Mouse (Mus musculus) urinary bladder, postnatal 36 days (tissue): ENCODE measurements at regions not wholly inside any gene's neighbourhood (a gene's known extent, or its start where the extent isn't known, plus 50 kb on each side); places are given as distances from the start of the nearest gene placed in this dataset.

Experiments
- DNase-seq, 2 experiments: peaks; one replicate each; pipeline ENCODE4 v3.0.0; 2022; ENCODE audit warnings: low spot score in 2 of 2, mixed read lengths in 1 of 2

DNA sequence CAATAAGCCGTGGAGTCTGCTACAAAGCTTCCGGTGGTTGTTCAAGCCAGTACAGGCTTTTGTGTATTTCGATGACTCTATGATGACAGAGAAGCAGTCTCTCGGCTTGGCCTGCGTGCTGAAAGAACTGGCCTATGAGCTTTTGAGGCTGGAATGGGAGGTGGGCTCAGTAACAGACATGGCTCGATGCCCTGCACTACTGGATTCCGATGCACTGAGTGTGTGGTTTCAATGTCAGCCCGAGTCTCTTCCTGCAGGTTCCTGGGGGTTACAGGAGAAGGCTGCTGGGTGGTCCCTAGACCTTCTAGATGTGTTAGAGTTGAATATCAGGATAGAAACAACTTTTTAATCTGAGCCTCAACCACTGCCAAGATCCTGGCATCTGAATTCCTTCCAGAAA is 53.2 kb downstream of the Gm815 start:
- no peak for DNase-seq

DNA sequence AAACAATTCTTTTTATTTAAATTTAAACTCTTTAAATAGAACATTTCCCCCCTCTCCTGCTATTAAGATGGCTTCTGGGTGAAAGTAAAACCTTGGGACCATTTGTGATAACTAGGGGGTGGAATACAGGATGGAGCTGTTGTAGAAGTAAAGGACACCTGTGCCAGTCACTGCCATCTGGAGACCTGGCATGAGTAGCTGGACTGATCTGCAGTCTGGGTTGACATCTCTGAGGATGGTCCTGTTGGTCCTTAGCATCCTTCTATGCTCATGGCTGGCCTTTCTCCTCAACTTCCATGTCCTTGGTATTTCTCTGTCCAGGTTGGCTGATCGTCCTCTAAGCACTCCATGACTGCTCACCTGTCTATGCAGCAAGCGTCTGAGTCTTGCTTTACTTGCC is 58.3 kb downstream of the Gm815 start:
- DNase-seq, result no peak

DNA sequence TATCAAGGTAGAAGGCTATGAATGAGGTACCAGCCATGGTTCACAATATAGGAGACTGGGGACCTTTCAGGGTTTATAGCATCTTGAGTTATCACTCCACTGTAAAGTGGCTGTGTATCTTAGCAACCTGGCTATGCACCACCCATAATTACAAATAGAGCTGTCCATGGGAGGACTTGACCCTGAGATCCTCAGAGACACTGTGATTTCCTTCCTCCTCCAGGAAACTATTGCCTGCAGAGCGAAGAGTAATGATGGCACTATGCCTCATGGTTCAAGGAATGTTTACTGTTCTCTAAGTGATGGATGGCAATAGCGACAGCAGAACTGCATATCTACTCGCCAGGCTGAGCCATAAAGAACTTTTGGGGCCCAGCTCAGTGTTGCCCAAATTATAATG is 60.9 kb downstream of the Gm815 start:
- no peak for DNase-seq

DNA sequence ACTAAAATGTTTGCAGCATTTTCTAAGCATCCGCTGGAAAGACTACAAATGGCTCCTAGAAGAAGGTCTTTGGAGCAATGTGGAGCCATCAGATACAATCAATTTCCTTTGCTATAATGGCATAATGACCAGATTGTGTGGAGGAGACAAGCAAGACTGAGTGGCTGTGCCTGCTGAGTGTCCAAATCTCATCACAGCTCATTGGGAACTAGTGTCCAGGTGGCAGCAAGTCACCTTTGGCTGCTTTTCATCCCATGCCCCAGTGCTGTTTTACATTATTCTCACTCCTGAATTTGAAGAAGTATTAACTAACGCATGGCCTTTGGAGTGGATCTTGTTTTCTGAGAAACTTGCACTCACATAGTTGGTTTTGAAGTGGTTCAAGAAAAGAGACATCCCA is 62.8 kb downstream of the Gm815 start:
- no peak for DNase-seq

DNA sequence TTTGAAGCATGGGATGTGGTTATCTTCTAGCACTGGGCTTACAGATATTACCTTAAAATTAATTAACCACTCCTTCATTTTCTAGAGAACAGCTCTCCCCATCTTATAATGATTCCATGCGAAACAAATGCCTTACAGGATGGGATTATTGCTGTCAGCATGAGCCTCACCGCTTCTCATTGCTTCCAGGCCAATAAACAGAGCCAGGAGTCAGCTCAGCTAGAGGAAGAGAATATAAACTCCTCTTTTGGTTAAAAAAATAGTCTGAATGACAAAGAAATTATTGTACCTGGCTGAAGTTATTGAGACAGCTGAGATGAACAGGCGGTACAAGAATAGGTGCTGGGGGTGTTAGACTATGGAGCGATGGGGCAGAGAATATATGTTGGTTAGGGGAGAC is 63.5 kb downstream of the Gm815 start:
- DNase-seq, result no peak

DNA sequence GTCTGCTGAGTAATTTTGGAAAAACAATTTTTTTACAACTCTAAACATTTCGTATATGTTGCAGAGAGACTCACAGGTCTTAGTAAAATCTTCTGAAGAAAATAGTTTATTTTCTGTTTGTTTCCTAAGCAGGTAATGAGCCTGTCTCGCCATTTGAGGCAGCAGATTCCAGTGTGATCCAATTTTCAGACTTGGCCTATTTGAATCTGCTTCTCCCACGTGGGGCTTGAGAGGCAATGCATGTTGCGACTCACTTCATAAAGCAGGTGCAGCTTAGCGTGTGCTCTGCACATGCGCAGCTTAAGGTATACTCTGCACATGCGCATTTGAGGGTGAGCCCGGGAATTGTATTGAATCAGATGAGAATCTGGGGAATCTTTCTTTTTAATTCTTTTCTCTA is 67.7 kb downstream of the Gm815 start:
- DNase-seq, result no peak

DNA sequence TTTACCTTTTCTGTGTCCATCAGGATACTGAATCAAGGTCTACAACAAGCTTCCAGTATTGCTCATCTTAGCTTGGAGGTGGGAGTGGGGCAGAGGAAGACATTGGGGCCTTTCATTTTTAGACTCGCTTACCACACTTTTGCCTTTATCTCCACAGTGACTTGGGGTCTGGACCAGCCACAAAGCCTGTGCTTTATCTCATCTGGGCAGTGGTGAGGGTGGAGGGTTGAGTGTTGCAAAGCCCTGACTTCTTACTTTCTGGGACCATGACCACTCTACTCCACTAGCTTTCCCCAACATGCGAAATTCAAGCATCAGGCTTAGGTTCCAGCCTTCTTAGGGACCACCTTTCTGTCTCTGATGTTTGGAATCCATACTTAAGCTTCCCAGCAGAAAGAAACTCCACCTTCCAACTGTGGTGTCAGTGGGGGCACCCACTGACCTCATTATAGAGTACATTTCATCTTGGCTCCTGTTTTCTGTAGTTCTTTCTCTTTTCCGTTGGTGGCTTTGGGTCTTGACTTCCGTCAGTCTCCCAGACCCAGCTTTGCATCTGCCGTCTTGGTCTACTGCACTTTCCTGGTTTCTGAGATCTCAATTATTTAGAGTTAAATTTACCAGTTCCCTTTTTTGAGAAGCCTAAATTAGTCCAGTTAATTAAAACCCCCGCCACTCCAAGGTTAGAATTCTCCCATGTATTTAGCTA is 80.5 kb downstream of the Gm815 start:
- DNase-seq, result no peak

DNA sequence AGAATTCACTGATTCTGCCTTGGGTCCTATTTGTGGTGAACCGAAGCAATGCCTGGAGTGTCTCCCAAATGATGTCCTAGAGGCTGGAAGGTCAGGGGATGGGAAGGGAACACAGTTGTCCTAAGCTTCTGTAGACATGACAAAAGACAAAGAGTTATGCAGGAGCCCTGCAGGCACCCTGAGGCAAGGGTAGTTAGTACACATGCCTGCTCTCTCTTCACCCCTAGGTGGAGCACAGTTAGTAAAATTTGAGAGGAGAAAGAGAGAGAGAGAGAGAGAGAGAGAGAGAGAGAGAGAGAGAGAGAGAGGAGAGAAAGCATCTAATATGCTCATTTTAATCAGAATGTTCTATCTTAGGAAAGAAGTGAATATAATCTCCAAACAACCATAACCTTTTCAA is 87.4 kb downstream of the Gm815 start:
- no peak for DNase-seq

DNA sequence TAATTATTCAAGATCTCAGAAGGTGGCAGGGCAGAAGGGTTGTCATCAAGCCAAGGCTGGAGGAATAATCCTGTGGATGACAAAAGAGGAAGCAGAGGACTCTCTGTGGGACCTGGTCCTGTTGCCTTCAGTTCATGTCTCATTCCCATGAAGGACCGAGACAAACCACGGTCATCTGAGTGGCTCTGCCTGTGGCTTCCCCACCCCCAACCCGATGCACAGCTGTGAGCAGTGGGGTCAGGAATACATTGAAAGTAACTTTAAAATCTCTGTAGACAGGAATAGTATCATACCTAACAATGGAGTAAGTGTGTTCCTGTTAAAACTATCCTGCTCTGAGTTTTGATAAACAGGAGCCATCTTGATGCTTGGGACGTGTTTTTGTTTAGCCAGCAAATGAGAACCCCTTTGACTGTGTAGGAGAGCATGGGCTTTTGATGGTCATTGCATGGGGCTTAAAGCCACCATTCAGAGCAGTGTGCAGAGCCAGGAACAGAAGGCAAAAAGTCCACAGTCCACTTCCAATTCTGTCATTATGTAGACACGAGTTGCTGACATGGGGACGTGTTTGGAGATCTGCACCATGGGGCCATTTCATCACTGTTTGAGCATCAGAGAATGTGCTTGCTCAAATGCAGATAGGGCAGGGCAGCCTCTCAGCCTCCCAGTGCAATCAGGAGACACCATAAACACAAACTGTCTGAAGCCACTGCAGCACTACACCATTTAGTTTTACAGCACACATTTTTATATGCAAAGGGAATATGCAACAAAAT is 88.3 kb downstream of the Gm815 start:
- DNase-seq, result no peak

DNA sequence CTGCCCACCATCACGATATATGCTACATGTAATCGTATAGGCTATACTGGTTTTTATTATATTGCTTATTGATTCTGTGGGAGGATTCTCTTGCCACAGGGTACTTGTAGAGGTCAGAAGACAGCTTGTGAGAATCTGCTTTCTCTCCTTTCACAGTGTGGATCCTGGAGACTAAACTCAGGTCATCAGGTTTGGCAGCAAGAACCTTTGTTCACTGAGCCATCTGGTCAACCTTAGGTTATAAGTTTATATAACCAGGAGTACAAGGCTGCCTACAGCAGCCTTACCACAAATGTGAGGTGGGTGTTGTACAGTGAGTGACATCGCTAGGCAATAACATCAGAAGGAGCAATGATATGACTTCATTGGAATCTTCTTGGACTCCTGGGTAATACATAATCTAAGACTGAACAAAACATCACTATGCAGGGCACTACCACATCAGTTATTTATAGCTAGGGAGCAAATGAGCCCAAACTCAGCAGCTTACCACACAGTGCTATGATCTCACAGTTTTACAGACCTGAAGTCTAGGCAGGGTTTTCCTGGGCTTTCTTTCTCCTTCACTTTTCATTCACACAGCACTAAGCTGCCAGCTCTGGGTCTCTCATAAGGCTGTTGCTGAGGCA is 89.0 kb downstream of the Gm815 start:
- no peak for DNase-seq

DNA sequence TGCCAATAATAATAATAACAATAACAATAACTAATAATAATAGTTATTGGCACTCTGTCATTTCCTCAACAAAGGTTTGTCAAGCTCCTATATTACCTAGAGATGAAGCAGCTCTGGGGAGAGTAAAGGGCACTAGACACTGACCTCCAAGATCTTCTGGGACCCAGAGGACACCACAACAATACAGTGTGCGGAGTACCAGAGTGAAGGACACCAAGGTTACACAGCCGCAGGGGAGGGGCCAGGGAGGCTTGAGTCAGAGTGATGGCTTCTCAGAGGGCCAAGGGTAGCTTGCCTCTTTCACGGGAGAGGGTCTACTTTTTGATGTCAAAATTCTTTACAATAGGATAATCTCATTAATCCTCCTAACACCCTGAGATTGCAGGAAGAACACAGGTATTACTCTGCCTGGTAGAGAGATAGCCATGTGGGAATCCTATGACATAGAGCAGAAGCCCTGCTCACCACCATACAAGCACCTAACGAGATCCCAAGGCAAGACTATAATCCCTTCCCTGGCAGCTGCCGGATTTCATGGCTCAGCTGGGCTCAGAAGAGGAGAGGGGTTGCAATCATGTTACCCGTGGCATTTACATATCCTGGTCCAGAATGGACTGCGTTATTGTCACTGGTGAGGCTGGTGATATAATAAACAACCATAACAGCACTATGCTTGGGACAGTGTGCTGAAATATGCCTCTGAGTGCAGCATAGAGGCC is 91.1 kb downstream of the Gm815 start:
- no peak for DNase-seq

DNA sequence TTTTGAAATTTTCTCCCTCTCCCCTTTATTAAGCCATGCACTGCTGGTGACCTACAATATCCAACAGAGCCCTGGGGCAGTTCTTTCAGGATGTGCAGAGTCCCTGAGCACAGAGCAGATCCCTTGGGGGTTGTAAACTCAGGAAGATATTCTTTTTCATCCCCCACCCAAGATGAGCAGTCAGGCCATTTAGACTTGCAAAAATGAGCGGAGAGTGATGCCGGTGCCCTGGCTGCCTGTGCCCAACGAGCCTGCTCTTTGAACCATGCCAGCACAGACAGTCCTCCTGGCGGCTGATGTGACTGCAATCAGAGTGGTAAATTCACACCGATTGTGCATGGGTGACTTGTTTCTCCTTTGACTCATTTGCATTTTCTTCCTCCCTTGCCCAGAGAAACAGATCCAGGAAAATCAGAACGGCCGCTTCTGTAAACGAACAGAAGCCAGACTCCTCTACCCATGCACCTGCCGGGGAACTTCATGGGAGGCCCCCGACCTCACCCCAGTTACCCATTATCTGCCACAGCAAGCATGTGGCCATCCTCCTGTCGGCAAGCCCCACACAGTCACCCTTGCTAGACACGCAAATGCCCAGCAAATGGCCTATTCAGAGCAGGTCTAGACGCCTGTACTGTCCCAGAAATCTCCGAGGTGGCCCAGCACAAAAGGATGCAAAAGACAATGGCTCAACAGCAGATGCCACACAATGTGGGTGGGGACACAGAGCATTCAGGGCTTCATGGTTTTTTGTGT is 92.4 kb downstream of the Gm815 start:
- DNase-seq, result no peak

DNA sequence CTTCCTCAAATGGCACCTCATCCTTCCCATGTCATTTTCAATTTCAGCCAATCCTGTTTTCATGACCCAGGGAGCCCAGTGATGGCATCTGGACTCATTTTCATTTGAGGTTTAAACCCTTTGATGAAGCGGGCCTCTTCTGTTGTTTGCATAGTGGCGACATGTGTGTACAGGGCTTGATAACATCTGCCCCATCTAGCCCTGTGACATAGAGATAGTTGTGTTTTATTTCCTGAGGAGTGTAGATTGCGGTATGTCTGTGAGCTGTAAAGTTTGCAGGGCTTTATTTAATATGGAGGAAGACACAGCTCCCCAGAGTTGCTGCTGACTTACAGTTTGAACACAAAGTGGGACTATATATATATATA is 92.9 kb downstream of the Gm815 start:
- no peak for DNase-seq

DNA sequence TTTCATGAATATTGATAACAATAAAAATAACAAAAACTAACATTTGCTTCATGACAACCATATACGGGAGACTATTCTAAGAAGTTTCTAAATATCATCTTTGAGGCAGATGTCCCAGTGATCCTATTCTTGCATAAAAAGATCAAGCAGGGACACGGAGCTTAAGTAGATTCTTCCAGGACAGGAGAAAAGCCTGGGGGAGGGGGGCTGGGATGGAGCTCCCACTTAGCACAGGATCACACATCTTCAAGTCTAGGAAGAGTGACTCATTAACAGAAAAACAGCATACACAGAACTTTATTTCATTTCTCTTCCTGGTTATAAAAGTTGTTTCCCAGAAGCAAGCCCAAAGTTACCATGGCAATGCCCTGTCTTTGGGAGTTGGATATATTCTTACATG is 93.6 kb downstream of the Gm815 start:
- no peak for DNase-seq

DNA sequence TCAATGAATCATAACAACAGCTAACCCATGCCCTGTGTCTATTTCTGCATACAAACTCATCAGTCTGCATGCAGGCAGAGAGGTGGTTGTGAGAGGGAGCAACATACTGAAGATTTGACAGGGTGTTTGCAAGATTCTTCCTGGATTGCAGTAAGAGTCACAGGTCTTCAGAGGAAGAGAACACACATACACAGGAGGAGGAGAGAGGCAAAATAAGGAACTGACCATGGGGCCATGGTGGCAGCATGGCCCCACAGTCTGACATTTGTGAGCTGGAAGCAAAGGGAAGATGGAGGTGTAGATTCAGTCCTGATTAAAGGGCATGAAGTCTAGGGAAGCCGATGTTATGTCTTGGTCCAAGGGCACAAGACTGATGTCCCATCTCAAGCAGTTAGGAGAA is 101.0 kb downstream of the Gm815 start:
- no peak for DNase-seq

DNA sequence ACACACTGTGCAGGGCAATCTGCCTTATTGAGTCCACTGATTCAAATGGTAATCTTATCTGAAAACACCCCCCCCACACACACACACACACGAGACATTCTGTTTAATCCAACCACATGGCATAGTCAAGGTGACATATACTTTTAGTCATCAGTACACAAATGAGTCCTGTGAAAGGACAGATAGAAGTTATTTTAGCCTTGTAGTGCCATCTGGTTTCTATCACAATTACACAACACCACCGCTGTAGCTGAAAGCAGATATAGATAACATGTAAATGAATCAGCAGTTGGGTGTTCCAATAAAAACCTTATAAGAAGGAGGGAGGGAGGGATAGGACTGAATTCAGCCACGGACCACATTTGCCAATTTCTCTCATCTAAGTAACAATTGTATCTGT is 101.5 kb downstream of the Gm815 start:
- no peak for DNase-seq

DNA sequence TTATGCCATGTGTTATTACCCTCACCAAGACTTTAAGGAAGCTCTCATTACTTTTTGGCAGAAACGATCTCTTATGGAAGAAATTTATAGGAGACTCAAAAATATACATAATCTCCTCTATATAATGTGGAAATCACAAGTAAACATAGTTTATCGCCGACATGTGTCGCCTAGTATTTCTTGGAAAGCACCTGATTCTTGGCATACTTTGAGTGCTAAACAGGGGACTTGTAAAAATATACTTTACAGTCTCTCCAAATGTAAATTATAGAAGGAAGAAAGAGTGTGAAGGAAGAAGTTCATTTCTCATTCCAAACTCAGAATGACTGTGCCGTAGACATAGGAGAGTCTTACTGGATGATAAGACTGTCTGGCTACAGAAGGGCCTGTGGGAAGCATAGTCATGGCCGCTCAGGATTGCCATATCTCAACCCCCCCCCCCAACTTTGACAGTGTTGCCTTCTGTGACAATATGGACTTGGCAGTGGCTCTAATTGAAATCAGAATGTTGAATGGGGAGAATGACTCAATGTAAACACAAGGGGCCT is 102.3 kb downstream of the Gm815 start:
- no peak for DNase-seq

DNA sequence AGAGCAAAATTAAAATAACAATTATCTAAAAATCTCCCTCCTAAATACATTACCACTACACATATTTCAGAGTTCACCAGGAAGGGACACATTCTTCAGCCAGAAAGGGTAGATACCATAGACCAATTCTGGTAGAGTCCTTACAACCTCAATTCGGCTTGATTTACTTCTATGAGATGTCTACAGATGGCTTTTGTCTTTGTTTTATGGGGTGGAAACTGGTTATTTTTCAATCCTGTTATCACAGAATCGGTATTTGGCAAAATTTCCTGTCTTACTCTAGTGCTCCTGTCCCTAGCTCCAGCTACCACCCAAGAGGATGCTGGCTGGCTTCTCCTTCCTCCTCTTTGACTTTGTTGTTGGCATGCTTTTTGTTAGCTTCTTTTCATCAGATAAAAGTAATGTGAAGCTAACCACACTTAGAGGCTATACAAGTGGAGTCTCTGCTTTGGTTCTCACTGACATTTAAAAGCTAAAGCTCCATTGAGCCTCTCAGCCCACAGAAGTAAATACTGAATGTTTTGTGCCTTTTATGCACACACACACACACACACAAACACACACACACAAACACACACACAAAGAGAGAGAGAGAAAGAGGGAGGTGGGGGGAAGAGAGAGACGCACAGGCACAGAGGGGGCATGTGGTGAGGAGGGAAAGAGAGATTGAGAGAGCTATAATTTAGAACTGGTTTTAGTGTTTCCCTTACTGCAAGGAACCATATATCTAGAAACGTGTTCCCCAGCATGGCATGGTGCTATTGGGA is 109.1 kb downstream of the Gm815 start:
- DNase-seq, result no peak

DNA sequence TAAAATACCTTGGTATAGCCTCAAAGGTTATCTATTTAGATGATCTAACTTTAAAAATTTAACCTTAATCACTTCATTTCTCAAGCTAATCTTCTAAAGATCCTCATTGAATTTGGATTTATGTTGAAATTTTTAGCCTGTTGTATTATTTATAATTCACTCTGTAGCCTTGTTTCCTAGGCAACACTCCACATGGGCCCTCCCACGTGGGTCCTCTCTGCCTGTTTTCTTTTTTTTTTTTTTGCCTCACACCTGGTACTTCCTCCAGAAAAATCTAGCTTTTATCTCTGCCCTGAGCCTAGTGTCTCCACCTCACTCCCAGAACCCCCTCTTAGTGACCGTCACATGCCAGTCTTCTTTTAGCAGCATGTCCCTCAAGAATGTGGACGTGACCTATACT is 113.9 kb downstream of the Gm815 start:
- no peak for DNase-seq

DNA sequence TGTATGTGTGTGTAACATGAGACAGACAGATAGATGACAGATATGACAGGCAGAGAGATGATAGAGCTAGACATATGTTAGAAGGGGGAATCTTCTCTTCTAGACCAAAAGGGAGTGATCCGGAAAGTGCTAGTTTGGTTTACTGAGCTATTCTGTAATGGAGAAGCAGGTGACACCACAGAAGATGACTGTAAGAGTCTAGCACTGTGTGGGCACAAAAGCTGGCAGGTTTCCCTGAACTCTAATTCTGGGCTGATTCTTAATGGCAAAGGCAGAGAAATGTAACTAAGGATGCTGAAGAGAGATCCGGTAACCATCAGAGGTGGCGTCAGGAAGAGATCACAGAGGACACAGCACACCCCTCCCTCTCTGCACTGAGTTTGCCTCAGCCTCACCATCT is 136.2 kb downstream of the Gm815 start:
- DNase-seq, result no peak

DNA sequence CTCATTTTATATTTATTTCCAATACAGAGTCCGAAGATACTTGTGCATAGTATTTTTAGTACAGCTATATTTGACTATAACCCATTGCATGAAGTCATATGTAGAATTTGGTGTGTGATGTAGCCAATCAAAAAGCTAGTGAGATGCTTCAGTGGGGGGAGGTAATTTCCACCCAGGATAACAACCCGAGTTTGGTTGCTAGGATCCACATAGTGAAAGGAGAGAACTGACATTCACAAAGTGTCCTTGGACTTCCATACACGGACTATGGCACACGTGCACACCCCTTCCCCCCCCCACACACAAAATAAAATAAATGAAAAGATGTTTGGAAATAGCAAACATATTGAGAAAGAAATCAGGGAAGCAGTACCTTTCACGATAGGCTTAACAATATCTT is 137.2 kb downstream of the Gm815 start:
- DNase-seq, result no peak
